Mouse (Mus musculus) heart, embryonic 13.5 days (tissue): Measurements from ENCODE around the gene Ube2g2. TPM values are rescaled to one million over a fixed set of nuclear protein-coding genes. Genes with fewer than 3 reads are reported as not detected.

Source experiments
- ATAC-seq: fragments of 200-750 bp; cut with Nextera tagmentation; 2 replicates; pipeline ENCODE4 v1.8.0; 2017; ENCODE audit warnings: moderate TSS enrichment; ENCODE audit not compliant: insufficient number of reproducible peaks, low FRiP score, low TSS enrichment; ENCODE audit errors: extremely low read depth
- H3K27ac ChIP-seq: fragments of 300-500 bp; sonication (generic); replicated peaks from 2 replicates; pipeline ENCODE4 v1.5.1; 2015; ENCODE audit warnings: moderate library complexity, mild to moderate bottlenecking, inconsistent platforms
- H3K27me3 ChIP-seq: fragments of 300-500 bp; sonication (generic); replicated peaks from 2 replicates; pipeline ENCODE4 v1.6.1; 2015; ENCODE audit warnings: mild to moderate bottlenecking, inconsistent platforms
- H3K36me3 ChIP-seq: fragments of 300-500 bp; sonication (generic); 2 replicates; pipeline ENCODE4 v1.6.1; 2015; ENCODE audit warnings: mild to moderate bottlenecking, inconsistent platforms
- H3K4me1 ChIP-seq: fragments of 300-500 bp; sonication (generic); 2 replicates; pipeline ENCODE4 v1.6.1; 2015; ENCODE audit warnings: inconsistent platforms
- H3K4me2 ChIP-seq: fragments of 300-500 bp; sonication (generic); 2 replicates; pipeline ENCODE4 v1.6.1; 2015; ENCODE audit warnings: inconsistent platforms, mild to moderate bottlenecking, moderate library complexity
- H3K4me3 ChIP-seq: fragments of 300-500 bp; sonication (generic); 2 replicates; pipeline ENCODE4 v1.5.1; 2015; ENCODE audit warnings: moderate library complexity, mild to moderate bottlenecking, inconsistent platforms
- H3K9ac ChIP-seq: fragments of 300-500 bp; sonication (generic); 2 replicates; pipeline ENCODE4 v1.6.1; 2015; ENCODE audit warnings: inconsistent platforms, mild to moderate bottlenecking, moderate library complexity
- H3K9me3 ChIP-seq: fragments of 300-500 bp; sonication (generic); 2 replicates; pipeline ENCODE4 v1.6.1; 2016; ENCODE audit warnings: inconsistent platforms
- WGBS: fragments of 180-500 bp; shearing (Covaris S2); methylation state at CpG from one replicate; pipeline ENCODE4 v1.1.7; 2015; ENCODE audit warnings: mixed read lengths; 5-methylcytosine and 5-hydroxymethylcytosine counted together
- polyA plus RNA-seq: library from polyadenylated mRNA; unstranded; fragments of >200 nt; fragmentation: Nextera tagmentation; extraction: Ambion mirVana; gene quantifications from 2 replicates; pipeline ENCODE4 v1.2.1, GENCODE M21; 2015

Ube2g2 gene
- polyA plus RNA-seq, 1 experiment from 2014 or later: 78.6 TPM

- Histone ChIP-seq H3K36me3 (peaks cover 41% of the 10 kb centered on the region), H3K4me1 (peaks cover 37% of the 10 kb centered on the region), H3K27me3 (no peaks in the 10 kb centered on the region), H3K27ac (peak overlapping the region; percentile 98), H3K9me3 (no peaks in the 10 kb centered on the region), H3K4me3 (peak overlapping the region; percentile 72), H3K9ac (peak overlapping the region; percentile 92), H3K4me2 (peak overlapping the region; percentile 97)
- WGBS: 32% methylated on average over 7 of the region's 7 CpGs
- ATAC-seq: no peak
Measured at GRCm38 (mm10) chr10:77606855-77607254, 15.2 kb upstream of the Ube2g2 start.

GRCm38 (mm10) chr10:77607441-77607840, 14.6 kb upstream of the Ube2g2 start:
- H3K9me3 ChIP-seq: no peaks in the 10 kb centered on the region
- H3K4me2 ChIP-seq: peak overlapping the region; percentile 97
- WGBS: 58% methylated on average over 5 of the region's 5 CpGs
- H3K36me3 ChIP-seq: peaks cover 46% of the 10 kb centered on the region
- H3K4me3 ChIP-seq: peak overlapping the region; percentile 72
- H3K27me3 ChIP-seq: no peaks in the 10 kb centered on the region
- no peak overlapping the region for H3K27ac ChIP-seq
- ATAC-seq: no peak
- H3K9ac ChIP-seq: peak overlapping the region; percentile 92
- H3K4me1 ChIP-seq: peaks cover 37% of the 10 kb centered on the region

GRCm38 (mm10) chr10:77608589-77608988, 13.5 kb upstream of the Ube2g2 start:
- 93% methylated on average over 8 of the region's 8 CpGs for WGBS
- no peak overlapping the region for H3K4me2 ChIP-seq
- no peak overlapping the region for H3K27ac ChIP-seq
- H3K4me3 ChIP-seq: no peak overlapping the region
- peaks cover 55% of the 10 kb centered on the region for H3K36me3 ChIP-seq
- H3K27me3 ChIP-seq: no peaks in the 10 kb centered on the region
- no peak for ATAC-seq
- H3K9ac ChIP-seq: no peak overlapping the region
- peaks cover 43% of the 10 kb centered on the region for H3K4me1 ChIP-seq
- H3K9me3 ChIP-seq: no peaks in the 10 kb centered on the region

GRCm38 (mm10) chr10:77610221-77610961, 11.7 kb upstream of the Ube2g2 start:
- WGBS: 83% methylated on average over 8 of the region's 8 CpGs
- no peak overlapping the region for H3K9ac ChIP-seq
- no peak for ATAC-seq
- no peak overlapping the region for H3K27ac ChIP-seq
- H3K4me3 ChIP-seq: no peak overlapping the region
- peaks cover 35% of the 10 kb centered on the region for H3K4me1 ChIP-seq
- H3K4me2 ChIP-seq: no peak overlapping the region
- H3K9me3 ChIP-seq: no peaks in the 10 kb centered on the region
- no peaks in the 10 kb centered on the region for H3K27me3 ChIP-seq
- peaks cover 72% of the 10 kb centered on the region for H3K36me3 ChIP-seq

- Histone ChIP-seq H3K4me2 (no peak overlapping the region), H3K9me3 (no peaks in the 10 kb centered on the region), H3K4me3 (no peak overlapping the region), H3K36me3 (peaks cover 93% of the 10 kb centered on the region), H3K9ac (no peak overlapping the region), H3K27ac (peak overlapping the region; percentile 83), H3K27me3 (no peaks in the 10 kb centered on the region), H3K4me1 (peaks cover 13% of the 10 kb centered on the region)
- WGBS: 68% methylated on average over 3 of the region's 3 CpGs
- no peak for ATAC-seq
Measured at GRCm38 (mm10) chr10:77613409-77613808, 8.7 kb upstream of the Ube2g2 start.

- H3K36me3 ChIP-seq: peaks cover 86% of the 10 kb centered on the region
- ATAC-seq: no peak
- WGBS: 87% methylated on average over 8 of the region's 8 CpGs
- H3K4me1 ChIP-seq: peaks cover 9% of the 10 kb centered on the region
- no peak overlapping the region for H3K4me2 ChIP-seq
- no peaks in the 10 kb centered on the region for H3K27me3 ChIP-seq
- no peak overlapping the region for H3K9ac ChIP-seq
- H3K4me3 ChIP-seq: no peak overlapping the region
- H3K9me3 ChIP-seq: no peaks in the 10 kb centered on the region
- no peak overlapping the region for H3K27ac ChIP-seq
Measured at GRCm38 (mm10) chr10:77615647-77616046, 6.4 kb upstream of the Ube2g2 start.

GRCm38 (mm10) chr10:77616166-77616565, 5.9 kb upstream of the Ube2g2 start:
- Histone ChIP-seq H3K27me3 (no peaks in the 10 kb centered on the region), H3K27ac (no peak overlapping the region), H3K4me1 (peaks cover 9% of the 10 kb centered on the region), H3K4me3 (no peak overlapping the region), H3K9me3 (no peaks in the 10 kb centered on the region), H3K4me2 (no peak overlapping the region), H3K36me3 (peaks cover 80% of the 10 kb centered on the region), H3K9ac (no peak overlapping the region)
- no peak for ATAC-seq
- 91% methylated on average over 9 of the region's 9 CpGs for WGBS

- Histone ChIP-seq H3K9ac (no peak overlapping the region), H3K9me3 (no peaks in the 10 kb centered on the region), H3K27me3 (no peaks in the 10 kb centered on the region), H3K4me3 (no peak overlapping the region), H3K36me3 (peaks cover 73% of the 10 kb centered on the region), H3K4me2 (no peak overlapping the region), H3K27ac (no peak overlapping the region), H3K4me1 (peaks cover 14% of the 10 kb centered on the region)
- ATAC-seq: no peak
- 96% methylated on average over 7 of the region's 7 CpGs for WGBS
Measured at GRCm38 (mm10) chr10:77616926-77617325, 5.1 kb upstream of the Ube2g2 start.

GRCm38 (mm10) chr10:77621546-77621945, 529 bp upstream of the Ube2g2 start:
- Histone ChIP-seq H3K36me3 (peaks cover 33% of the 10 kb centered on the region), H3K9ac (peak overlapping the region; percentile 99), H3K27me3 (no peaks in the 10 kb centered on the region), H3K4me3 (peak overlapping the region; percentile 99), H3K4me1 (peaks cover 43% of the 10 kb centered on the region), H3K27ac (peak overlapping the region; percentile 94), H3K9me3 (no peaks in the 10 kb centered on the region), H3K4me2 (peak overlapping the region; percentile 89)
- no peak for ATAC-seq
- WGBS: 73% methylated on average over 8 of the region's 8 CpGs

- peak overlapping the region; percentile 89 for H3K4me2 ChIP-seq
- H3K4me3 ChIP-seq: peak overlapping the region; percentile 99
- no peaks in the 10 kb centered on the region for H3K9me3 ChIP-seq
- WGBS: 9% methylated on average over 8 of the region's 8 CpGs
- no peaks in the 10 kb centered on the region for H3K27me3 ChIP-seq
- ATAC-seq: no peak
- H3K36me3 ChIP-seq: peaks cover 21% of the 10 kb centered on the region
- peaks cover 47% of the 10 kb centered on the region for H3K4me1 ChIP-seq
- H3K27ac ChIP-seq: peak overlapping the region; percentile 94
- H3K9ac ChIP-seq: peak overlapping the region; percentile 99
Measured at GRCm38 (mm10) chr10:77623069-77623492, 1.0 kb downstream of the Ube2g2 start.

- Histone ChIP-seq H3K27me3 (no peaks in the 10 kb centered on the region), H3K27ac (peak overlapping the region; percentile 94), H3K4me3 (peak overlapping the region; percentile 99), H3K36me3 (peaks cover 14% of the 10 kb centered on the region), H3K4me1 (peaks cover 51% of the 10 kb centered on the region), H3K9ac (peak overlapping the region; percentile 99), H3K9me3 (no peaks in the 10 kb centered on the region), H3K4me2 (peak overlapping the region; percentile 89)
- ATAC-seq: no peak
- WGBS: 82% methylated on average over 10 of the region's 10 CpGs
Measured at GRCm38 (mm10) chr10:77623639-77624400, 1.7 kb downstream of the Ube2g2 start.
